Mouse (Mus musculus) gastrocnemius, postnatal 10 days (tissue): ENCODE data around the gene Gm47283. TPM values are rescaled to one million over a fixed set of nuclear protein-coding genes. Genes with fewer than 3 reads are reported as not detected.

Experiments
- total RNA-seq, 2 experiments: library from RNA; stranded (reverse); gene quantifications; 2 replicates each; pipeline ENCODE4 v1.2.3; 2021

The Gm47283 gene
- total RNA-seq, 2 experiments from 2014 or later = not detected

Other genes with a start within 250 kb of the Gm47283 start
- not detected for gene Gm21860, start 29.9 kb upstream of the Gm47283 start, total RNA-seq
- not detected for gene Gm21748, start 54.4 kb downstream of the Gm47283 start, total RNA-seq